Mouse (Mus musculus) midbrain, embryonic 10.5 days (tissue): Measurements from ENCODE around the gene Olfr513. TPM values are rescaled to one million over a fixed set of nuclear protein-coding genes. Genes with fewer than 3 reads are reported as not detected.

Experiments
- DNase-seq: peaks from one replicate; pipeline ENCODE4 v3.0.0-alpha.2; 2017; ENCODE audit warnings: low spot score
- H3K27ac ChIP-seq: fragments of 300-500 bp; sonication (generic); replicated peaks from 2 replicates; pipeline ENCODE4 v1.5.1; 2016; ENCODE audit warnings: mild to moderate bottlenecking
- H3K27me3 ChIP-seq: fragments of 300-500 bp; sonication (generic); 2 replicates; pipeline ENCODE4 v1.6.1; 2016; ENCODE audit warnings: low read depth, mild to moderate bottlenecking; ENCODE audit not compliant: poor library complexity, severe bottlenecking
- H3K36me3 ChIP-seq: fragments of 300-500 bp; sonication (generic); 2 replicates; pipeline ENCODE4 v1.6.1; 2016; ENCODE audit warnings: mild to moderate bottlenecking, moderate library complexity
- H3K4me1 ChIP-seq: fragments of 300-500 bp; sonication (generic); 2 replicates; pipeline ENCODE4 v1.6.1; 2016
- H3K4me3 ChIP-seq: fragments of 300-500 bp; sonication (generic); 2 replicates; pipeline ENCODE4 v1.5.1; 2016; ENCODE audit warnings: mild to moderate bottlenecking, moderate library complexity
- H3K9me3 ChIP-seq: fragments of 300-500 bp; sonication (generic); replicated peaks from 2 replicates; pipeline ENCODE4 v1.6.1; 2016; ENCODE audit warnings: mild to moderate bottlenecking
- WGBS: fragments of 180-500 bp; shearing (Covaris S2); methylation state at CpG from one replicate; pipeline ENCODE4 v1.1.7; 2016; 5-methylcytosine and 5-hydroxymethylcytosine counted together
- polyA plus RNA-seq: library from polyadenylated mRNA; unstranded; fragments of >200 nt; fragmentation: Nextera tagmentation; extraction: Ambion mirVana; gene quantifications from 2 replicates; pipeline ENCODE4 v1.2.1, GENCODE M21; 2016

The Olfr513 gene
- polyA plus RNA-seq = not detected in 2 replicates

- Histone ChIP-seq H3K27ac (no peak within 1 kb of the TSS), H3K4me1 (no peaks in the 10 kb centered on the region), H3K4me3 (no peak within 1 kb of the TSS), H3K36me3 (no peaks in the 10 kb centered on the region), H3K27me3 (no peaks in the 10 kb centered on the region), H3K9me3 (no peaks in the 10 kb centered on the region)
- DNase-seq = no peak
- WGBS = 78% methylated on average over 1 of the region's 1 CpGs
Measured at GRCm38 (mm10) chr7:108750673-108751072, at the start of gene Olfr513. Gene Olfr513 (plus strand): TSS chr7:108750973.

GRCm38 (mm10) chr7:108713020-108713419, 37.8 kb upstream of the Olfr513 start, which contains the start of gene Olfr512:
Gene Olfr512 (plus strand): TSS chr7:108713320.
- Histone ChIP-seq H3K9me3 (no peaks in the 10 kb centered on the region), H3K27ac (no peak within 1 kb of the TSS), H3K36me3 (no peaks in the 10 kb centered on the region), H3K27me3 (no peaks in the 10 kb centered on the region), H3K4me1 (no peaks in the 10 kb centered on the region), H3K4me3 (no peak within 1 kb of the TSS)
- no peak for DNase-seq

GRCm38 (mm10) chr7:108760411-108760810, 9.6 kb downstream of the Olfr513 start:
- no peaks in the 10 kb centered on the region for H3K9me3 ChIP-seq
- H3K27ac ChIP-seq = no peak overlapping the region
- no peaks in the 10 kb centered on the region for H3K27me3 ChIP-seq
- no peaks in the 10 kb centered on the region for H3K36me3 ChIP-seq
- H3K4me1 ChIP-seq = peaks cover 5% of the 10 kb centered on the region
- no peak for DNase-seq
- H3K4me3 ChIP-seq = no peak overlapping the region
- WGBS = 31% methylated on average over 3 of the region's 3 CpGs

- WGBS = 65% methylated on average over 1 of the region's 1 CpGs
- Histone ChIP-seq H3K27me3 (no peaks in the 10 kb centered on the region), H3K27ac (no peak overlapping the region), H3K36me3 (no peaks in the 10 kb centered on the region), H3K9me3 (no peaks in the 10 kb centered on the region), H3K4me1 (no peaks in the 10 kb centered on the region), H3K4me3 (no peak overlapping the region)
- no peak for DNase-seq
Measured at GRCm38 (mm10) chr7:108797205-108797933, 46.6 kb downstream of the Olfr513 start.

Other genes with a start within 250 kb of the Olfr513 start
- gene Olfr502, start 225.9 kb upstream of the Olfr513 start, polyA plus RNA-seq = not detected in 2 replicates
- gene Olfr503, start 206.4 kb upstream of the Olfr513 start, polyA plus RNA-seq = not detected in 2 replicates
- not detected in 2 replicates for gene Olfr504, start 185.2 kb upstream of the Olfr513 start, polyA plus RNA-seq
- gene Olfr506, start 140.2 kb upstream of the Olfr513 start, polyA plus RNA-seq = not detected in 2 replicates
- not detected in 2 replicates for gene Olfr507, start 129.2 kb upstream of the Olfr513 start, polyA plus RNA-seq
- gene Olfr508, start 121.0 kb upstream of the Olfr513 start, polyA plus RNA-seq = not detected in 2 replicates
- not detected in 2 replicates for gene Olfr509, start 99.1 kb upstream of the Olfr513 start, polyA plus RNA-seq
- gene Olfr510, start 84.6 kb upstream of the Olfr513 start, polyA plus RNA-seq = not detected in 2 replicates
- gene Olfr512, start 37.7 kb upstream of the Olfr513 start, polyA plus RNA-seq = not detected in 2 replicates
- gene Olfr514, start 75.0 kb downstream of the Olfr513 start, polyA plus RNA-seq = not detected in 2 replicates
- not detected in 2 replicates for gene Olfr516, start 99.6 kb downstream of the Olfr513 start, polyA plus RNA-seq
- not detected in 2 replicates for gene Olfr517, start 121.4 kb downstream of the Olfr513 start, polyA plus RNA-seq
- gene Olfr518, start 134.0 kb downstream of the Olfr513 start, polyA plus RNA-seq = not detected in 2 replicates
- gene Olfr519, start 143.4 kb downstream of the Olfr513 start, polyA plus RNA-seq = not detected in 2 replicates
- gene Nlrp10, start 179.2 kb downstream of the Olfr513 start, polyA plus RNA-seq = not detected in 2 replicates
- 75.4 and 76.0 TPM in 2 replicates for gene Eif3f, start 183.4 kb downstream of the Olfr513 start, polyA plus RNA-seq
- 5.4 and 8.9 TPM in 2 replicates for gene Tub, start 199.4 kb downstream of the Olfr513 start, polyA plus RNA-seq